Mouse (Mus musculus): ENCODE results near the gene Olfr97. TPM values are rescaled to one million over a fixed set of nuclear protein-coding genes. Genes with fewer than 3 reads are reported as not detected.
"Not testable (repeated sequence)": the region's sequence is repeated elsewhere in the genome, so short reads cannot be mapped to it uniquely, and the experiment has no call there.

Olfr97 gene
- not detected in 2 replicates for polyA plus RNA-seq (2015; fragmentation: Nextera tagmentation; extraction: Ambion mirVana)

DNA sequence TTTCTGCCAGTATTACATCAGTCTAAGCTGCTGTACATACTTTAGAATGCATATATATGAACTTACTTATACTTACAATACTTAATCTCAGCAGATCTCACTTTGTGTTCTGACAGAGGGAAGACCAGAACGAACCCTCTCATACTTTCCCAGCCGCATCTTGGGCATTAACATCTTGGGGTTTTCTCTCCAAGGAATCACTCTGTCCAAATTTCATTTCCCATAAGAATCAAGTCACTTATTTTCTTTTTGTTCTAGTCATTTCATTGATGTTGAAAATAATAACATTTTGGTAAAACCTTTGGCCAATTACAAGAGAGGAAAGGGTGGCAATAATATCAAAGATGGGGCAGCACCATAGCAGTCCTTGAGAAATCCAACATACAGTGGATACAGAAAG lies at the start of gene Olfr97:
Gene Olfr97 (minus strand): TSS at position 101 of the 400 bp plus-strand sequence.
- H3K27ac ChIP-seq; ATAC-seq (ENCODE audit: low read depth); H3K4me2 ChIP-seq; H3K36me3 ChIP-seq; H3K4me1 ChIP-seq (replicated peaks); DNase-seq; H3K9ac ChIP-seq; H3K4me3 ChIP-seq (replicated peaks); H3K9me3 ChIP-seq (replicated peaks); H3K27me3 ChIP-seq: not testable (repeated sequence)
- WGBS (ENCODE audit: insufficient replicate concordance) = 66% methylated on average over 2 of the region's 2 CpGs

DNA sequence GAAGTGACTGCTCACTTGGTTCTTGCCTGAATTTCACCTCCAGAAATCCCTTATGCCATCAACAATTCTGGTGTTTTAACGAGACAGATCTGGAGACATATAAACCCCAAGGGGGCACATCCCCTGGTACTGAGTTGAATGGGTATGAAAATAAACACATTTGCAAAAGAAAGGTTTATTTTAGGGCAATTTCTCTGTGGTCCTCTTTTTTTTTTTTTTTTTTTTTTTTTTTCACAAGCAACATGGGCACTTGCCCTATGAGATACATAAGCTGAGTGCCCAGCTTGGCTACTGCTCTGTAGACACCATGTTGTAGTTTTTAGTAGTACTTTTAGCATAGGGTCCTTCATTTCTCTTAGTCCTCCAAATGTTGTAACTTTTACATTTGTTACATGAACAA lies 46.2 kb upstream of the Olfr97 start, which contains the start of gene Olfr99:
Gene Olfr99 (minus strand): TSS at position 101 of the 400 bp plus-strand sequence.
- no peak within 1 kb of the TSS for H3K4me2 ChIP-seq
- 45% methylated on average over 1 of the region's 1 CpGs for WGBS (ENCODE audit: insufficient replicate concordance)
- no peak for DNase-seq

DNA sequence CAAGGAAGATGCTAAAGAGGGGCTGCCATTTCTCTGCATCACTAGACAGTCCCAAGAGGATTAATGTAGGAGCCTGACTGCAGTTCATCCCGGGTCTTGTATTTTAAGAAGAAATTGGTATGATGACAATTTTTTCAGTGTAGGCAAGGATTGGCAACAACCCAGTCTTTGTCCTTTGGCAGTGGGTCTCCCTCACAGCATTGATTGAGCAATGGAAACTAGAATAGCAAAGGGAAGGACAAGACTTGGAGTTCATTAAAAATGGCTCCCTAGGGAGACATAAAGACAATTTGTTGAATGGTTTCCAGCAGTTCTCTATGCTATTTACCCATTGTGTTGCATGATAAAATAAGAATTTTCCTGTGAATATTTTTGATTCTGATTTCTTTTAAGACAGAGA lies 43.2 kb upstream of the Olfr97 start:
- no peak overlapping the region for H3K4me3 ChIP-seq (replicated peaks)
- DNase-seq (no peak), ATAC-seq (ENCODE audit: low read depth) (no peak)
- H3K27me3 ChIP-seq = no peaks in the 10 kb centered on the region
- no peak overlapping the region for H3K27ac ChIP-seq
- no peaks in the 10 kb centered on the region for H3K9me3 ChIP-seq (replicated peaks)
- no peak overlapping the region for H3K9ac ChIP-seq
- no peak overlapping the region for H3K4me2 ChIP-seq
- no peaks in the 10 kb centered on the region for H3K4me1 ChIP-seq (replicated peaks)
- H3K36me3 ChIP-seq = no peaks in the 10 kb centered on the region
- WGBS (ENCODE audit: insufficient replicate concordance) = 63% methylated on average over 1 of the region's 1 CpGs

More for the DNA sequence above, 46.2 kb upstream of the Olfr97 start, which contains the start of gene Olfr99:
- ATAC-seq (ENCODE audit: low read depth) = no peak
- H3K27me3 ChIP-seq = no peaks in the 10 kb centered on the region
- no peaks in the 10 kb centered on the region for H3K9me3 ChIP-seq (replicated peaks)
- no peaks in the 10 kb centered on the region for H3K4me1 ChIP-seq (replicated peaks)
- H3K36me3 ChIP-seq = no peaks in the 10 kb centered on the region
- H3K4me3 ChIP-seq (replicated peaks) = no peak within 1 kb of the TSS
- no peak within 1 kb of the TSS for H3K9ac ChIP-seq
- no peak within 1 kb of the TSS for H3K27ac ChIP-seq

- H3K4me1 ChIP-seq (replicated peaks) = no peaks in the 10 kb centered on the region
- no peaks in the 10 kb centered on the region for H3K36me3 ChIP-seq
- H3K4me3 ChIP-seq (replicated peaks) = no peak overlapping the region
- no peak for DNase-seq
- no peak overlapping the region for H3K9ac ChIP-seq
- H3K4me2 ChIP-seq = no peak overlapping the region
- H3K9me3 ChIP-seq (replicated peaks) = no peaks in the 10 kb centered on the region
- ATAC-seq (ENCODE audit: low read depth) = no peak
- H3K27me3 ChIP-seq = no peaks in the 10 kb centered on the region
- no peak overlapping the region for H3K27ac ChIP-seq
Measured at GRCm38 (mm10) chr17:37276573-37276972, 39.4 kb upstream of the Olfr97 start.

- H3K4me1 ChIP-seq (replicated peaks) = no peaks in the 10 kb centered on the region
- H3K27me3 ChIP-seq = no peaks in the 10 kb centered on the region
- H3K9me3 ChIP-seq (replicated peaks) = no peaks in the 10 kb centered on the region
- H3K4me3 ChIP-seq (replicated peaks) = no peak overlapping the region
- no peaks in the 10 kb centered on the region for H3K36me3 ChIP-seq
- WGBS (ENCODE audit: insufficient replicate concordance) = 47% methylated on average over 2 of the region's 2 CpGs
- H3K27ac ChIP-seq = no peak overlapping the region
- H3K9ac ChIP-seq = no peak overlapping the region
- DNase-seq (no peak), ATAC-seq (ENCODE audit: low read depth) (no peak)
- H3K4me2 ChIP-seq = no peak overlapping the region
Measured at GRCm38 (mm10) chr17:37275626-37276248, 38.6 kb upstream of the Olfr97 start.

- Histone ChIP-seq H3K9ac (peak overlapping the region; percentile 54; the same call in 1 of the 2 replicates), H3K27me3 (no peaks in the 10 kb centered on the region), H3K4me2 (peak overlapping the region; percentile 80), H3K9me3 (replicated peaks) (no peaks in the 10 kb centered on the region), H3K27ac (no peak overlapping the region), H3K4me3 (replicated peaks) (peak overlapping the region; percentile 61), H3K36me3 (no peaks in the 10 kb centered on the region), H3K4me1 (replicated peaks) (no peaks in the 10 kb centered on the region; the same call in 1 of the 2 replicates)
- no peak for DNase-seq
- peak; percentile 58 for ATAC-seq (ENCODE audit: low read depth)
- WGBS (ENCODE audit: insufficient replicate concordance) = 16% methylated on average over 8 of the region's 8 CpGs
Measured at GRCm38 (mm10) chr17:37270702-37271092, 33.6 kb upstream of the Olfr97 start.

- H3K27ac ChIP-seq = no peak within 1 kb of the TSS
- peak within 1 kb of the TSS; percentile 54; the same call in 1 of the 2 replicates for H3K9ac ChIP-seq
- peak within 1 kb of the TSS; percentile 80 for H3K4me2 ChIP-seq
- no peaks in the 10 kb centered on the region for H3K9me3 ChIP-seq (replicated peaks)
- no peaks in the 10 kb centered on the region for H3K27me3 ChIP-seq
- ATAC-seq (ENCODE audit: low read depth) (peak; percentile 86), DNase-seq (peak; percentile 61)
- H3K4me3 ChIP-seq (replicated peaks) = peak within 1 kb of the TSS; percentile 61
- no peaks in the 10 kb centered on the region; the same call in 1 of the 2 replicates for H3K4me1 ChIP-seq (replicated peaks)
- WGBS (ENCODE audit: insufficient replicate concordance) = 2% methylated on average over 26 of the region's 26 CpGs
- no peaks in the 10 kb centered on the region for H3K36me3 ChIP-seq
Measured at GRCm38 (mm10) chr17:37270058-37270701, 33.0 kb upstream of the Olfr97 start, which contains the start of gene H2-M3. H2-M3 (plus strand) TSS chr17:37270220.

- H3K4me2 ChIP-seq = no peak within 1 kb of the TSS
- no peak within 1 kb of the TSS for H3K27ac ChIP-seq
- no peaks in the 10 kb centered on the region for H3K27me3 ChIP-seq
- H3K9me3 ChIP-seq (replicated peaks) = no peaks in the 10 kb centered on the region
- ATAC-seq (ENCODE audit: low read depth) (no peak), DNase-seq (no peak)
- H3K4me3 ChIP-seq (replicated peaks) = no peak within 1 kb of the TSS
- WGBS (ENCODE audit: insufficient replicate concordance) = 60% methylated on average over 1 of the region's 1 CpGs
- H3K4me1 ChIP-seq (replicated peaks) = no peaks in the 10 kb centered on the region
- no peak within 1 kb of the TSS for H3K9ac ChIP-seq
- H3K36me3 ChIP-seq = no peaks in the 10 kb centered on the region
Measured at GRCm38 (mm10) chr17:37263626-37264025, 26.5 kb upstream of the Olfr97 start, which contains the start of gene Olfr98. Olfr98 (minus strand) TSS chr17:37263749.

DNA sequence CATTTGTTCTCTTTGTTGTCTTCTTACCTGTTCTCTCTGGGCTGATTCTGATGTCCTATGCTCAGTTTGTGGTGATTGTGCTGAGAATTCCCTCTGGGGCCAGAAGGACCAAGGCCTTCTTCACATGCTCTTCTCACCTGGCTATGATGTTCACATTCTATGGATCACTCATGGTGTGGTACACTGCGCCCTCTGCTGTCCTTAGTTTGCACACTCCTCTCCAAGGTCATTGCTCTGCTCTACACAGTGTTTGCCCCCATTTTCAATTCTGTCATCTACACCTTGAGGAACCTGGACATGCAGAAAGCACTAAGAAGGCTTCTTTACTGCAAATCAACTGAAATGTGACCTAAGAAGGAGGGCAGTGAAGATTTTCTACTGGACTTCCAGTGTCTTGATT lies 13.4 kb upstream of the Olfr97 start:
- H3K4me2 ChIP-seq = no peak overlapping the region
- H3K9me3 ChIP-seq (replicated peaks) = no peaks in the 10 kb centered on the region
- no peaks in the 10 kb centered on the region for H3K4me1 ChIP-seq (replicated peaks)
- ATAC-seq (ENCODE audit: low read depth) (no peak), DNase-seq (no peak)
- H3K27me3 ChIP-seq = no peaks in the 10 kb centered on the region
- H3K36me3 ChIP-seq = no peaks in the 10 kb centered on the region
- 8% methylated on average over 1 of the region's 1 CpGs for WGBS (ENCODE audit: insufficient replicate concordance)
- no peak overlapping the region for H3K4me3 ChIP-seq (replicated peaks)
- H3K9ac ChIP-seq = no peak overlapping the region
- H3K27ac ChIP-seq = no peak overlapping the region

GRCm38 (mm10) chr17:37249460-37249859 lies 12.3 kb upstream of the Olfr97 start:
- no peak for DNase-seq
- Histone ChIP-seq H3K4me1 (replicated peaks) (no peaks in the 10 kb centered on the region), H3K9ac (no peak overlapping the region), H3K27ac (no peak overlapping the region), H3K4me3 (replicated peaks) (no peak overlapping the region), H3K27me3 (no peaks in the 10 kb centered on the region), H3K9me3 (replicated peaks) (no peaks in the 10 kb centered on the region), H3K36me3 (no peaks in the 10 kb centered on the region), H3K4me2 (no peak overlapping the region)
- no peak for ATAC-seq (ENCODE audit: low read depth)

- ATAC-seq (ENCODE audit: low read depth) (no peak), DNase-seq (no peak)
- Histone ChIP-seq H3K4me2 (no peak overlapping the region), H3K4me1 (replicated peaks) (no peaks in the 10 kb centered on the region), H3K27me3 (no peaks in the 10 kb centered on the region), H3K27ac (no peak overlapping the region), H3K4me3 (replicated peaks) (no peak overlapping the region), H3K9ac (no peak overlapping the region), H3K9me3 (replicated peaks) (no peaks in the 10 kb centered on the region), H3K36me3 (no peaks in the 10 kb centered on the region)
- WGBS (ENCODE audit: insufficient replicate concordance) = 28% methylated on average over 5 of the region's 5 CpGs
Measured at GRCm38 (mm10) chr17:37246715-37247114, 9.6 kb upstream of the Olfr97 start.

DNA sequence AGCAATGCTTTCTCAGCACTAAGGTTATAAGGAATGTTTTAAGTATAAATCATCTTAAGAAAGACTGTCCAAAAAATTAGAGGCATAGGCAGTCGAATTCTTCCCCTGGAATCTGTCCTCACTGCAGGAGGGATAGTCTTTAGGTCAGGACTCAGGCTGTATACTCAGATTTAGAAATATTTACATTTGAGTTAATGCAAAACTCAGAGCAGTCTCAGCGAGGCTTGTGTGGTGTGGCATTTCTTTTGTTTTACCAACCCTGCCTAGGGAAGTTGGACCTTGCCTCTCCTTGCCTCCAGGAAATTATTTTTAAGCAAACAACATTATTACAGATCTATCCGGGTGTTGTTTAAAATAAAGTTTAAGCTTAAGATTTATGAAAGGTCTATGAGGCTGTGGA lies 5.1 kb upstream of the Olfr97 start:
- no peaks in the 10 kb centered on the region for H3K4me1 ChIP-seq (replicated peaks)
- H3K36me3 ChIP-seq = no peaks in the 10 kb centered on the region
- no peak overlapping the region for H3K9ac ChIP-seq
- 29% methylated on average over 3 of the region's 3 CpGs for WGBS (ENCODE audit: insufficient replicate concordance)
- ATAC-seq (ENCODE audit: low read depth) (peak; percentile 58; the same call in 1 of the 2 replicates), DNase-seq (no peak)
- H3K4me3 ChIP-seq (replicated peaks) = no peak overlapping the region
- no peaks in the 10 kb centered on the region for H3K9me3 ChIP-seq (replicated peaks)
- H3K4me2 ChIP-seq = no peak overlapping the region
- H3K27ac ChIP-seq = no peak overlapping the region
- H3K27me3 ChIP-seq = no peaks in the 10 kb centered on the region
